Mouse (Mus musculus) left cerebral cortex, postnatal 10 days (tissue): ENCODE measurements around the gene Nol9. TPM values are rescaled to one million over a fixed set of nuclear protein-coding genes. Genes with fewer than 3 reads are reported as not detected.
A peak's percentile ranks its signal among the peaks of the same experiment; 100 is the strongest.

Experiments used
- DNase-seq, 2 experiments: peaks; one replicate each; pipeline ENCODE4 v3.0.0; 2021 to 2022; ENCODE audit warnings: low spot score in 2 of 2, mixed read lengths in 1 of 2; ENCODE audit errors: extremely low spot score in 1 of 2
- intact Hi-C: fragments of 180-260 bp; cut with DNase I; formaldehyde crosslinking; loops from one replicate; pipeline ENCODE4 v1.15.1; 2025
- total RNA-seq, 2 experiments: library from RNA; stranded (reverse); gene quantifications; 2 replicates each; pipeline ENCODE4 v1.2.3; 2021

Gene Nol9
- 10 to 100 TPM; 25.3 to 27.7 TPM for total RNA-seq

DNA sequence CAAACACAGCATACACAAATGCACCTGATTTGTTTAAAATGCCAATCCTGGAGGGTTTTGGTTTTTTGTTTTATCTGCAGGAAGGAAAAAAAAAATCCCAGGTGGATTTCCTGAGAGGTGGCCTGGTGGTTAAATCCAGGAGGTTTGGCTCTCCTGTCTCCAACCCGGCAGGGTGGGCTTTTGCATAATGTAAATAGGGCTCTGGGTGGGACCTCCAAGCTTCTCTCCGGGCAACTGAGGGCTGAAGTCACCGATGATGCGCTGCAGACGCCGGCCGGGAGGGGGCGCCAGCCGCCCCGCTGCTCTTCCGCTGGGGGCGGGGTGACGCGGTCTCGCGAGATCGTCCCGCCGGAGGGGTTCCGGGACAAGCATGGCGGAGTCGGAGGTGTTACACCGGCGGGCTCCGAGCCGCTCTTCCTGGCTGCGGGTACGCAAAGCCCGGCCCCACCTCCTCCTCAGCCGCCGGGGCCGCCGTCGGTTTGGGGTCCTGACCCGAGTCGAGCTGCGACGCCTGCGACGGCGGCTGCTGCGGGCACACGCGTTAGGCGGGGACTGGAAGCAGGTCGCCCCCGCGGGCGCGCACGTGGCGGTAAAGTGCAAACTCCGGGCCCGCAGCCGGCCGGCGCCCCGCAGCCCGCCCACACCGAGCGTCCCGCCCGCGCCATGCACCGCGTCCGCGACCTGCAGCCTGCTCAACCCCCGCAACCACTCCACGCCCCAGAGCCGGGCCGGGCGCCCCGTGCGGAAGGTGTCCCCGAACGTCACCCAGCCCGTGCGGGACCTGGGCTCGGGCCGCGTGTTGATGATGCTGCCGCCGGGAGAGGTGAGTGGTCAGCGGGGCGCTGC lies at the start of gene Nol9:
Nol9 (plus strand) TSS at position 337 of the 846 bp plus-strand sequence.
- intact Hi-C loops = no loop called here

DNA sequence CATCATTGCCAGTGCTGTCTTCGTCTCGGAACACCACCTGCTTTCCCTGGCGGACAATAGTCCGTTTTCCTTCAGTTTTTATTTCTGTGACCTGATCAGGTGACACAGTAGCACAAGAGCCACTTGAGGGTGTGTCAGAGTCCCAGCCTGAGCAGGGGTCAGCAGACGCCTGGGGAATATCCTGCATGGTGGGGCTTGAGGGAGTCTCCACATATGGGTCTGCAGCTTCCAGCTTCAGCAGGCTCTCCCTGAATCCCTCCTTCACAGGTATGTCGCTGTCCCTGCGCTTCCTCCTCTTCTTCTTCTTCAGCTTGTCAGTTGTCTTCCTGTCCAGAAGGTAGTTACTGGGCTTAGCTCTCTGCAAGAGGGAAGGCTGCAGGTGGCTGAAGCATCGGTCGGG lies 47.0 kb upstream of the Nol9 start:
- intact Hi-C loops = no loop called here
- no peak for DNase-seq

More for the DNA sequence above, at the start of gene Nol9:
- DNase-seq = peak; percentile 80 to 95

DNA sequence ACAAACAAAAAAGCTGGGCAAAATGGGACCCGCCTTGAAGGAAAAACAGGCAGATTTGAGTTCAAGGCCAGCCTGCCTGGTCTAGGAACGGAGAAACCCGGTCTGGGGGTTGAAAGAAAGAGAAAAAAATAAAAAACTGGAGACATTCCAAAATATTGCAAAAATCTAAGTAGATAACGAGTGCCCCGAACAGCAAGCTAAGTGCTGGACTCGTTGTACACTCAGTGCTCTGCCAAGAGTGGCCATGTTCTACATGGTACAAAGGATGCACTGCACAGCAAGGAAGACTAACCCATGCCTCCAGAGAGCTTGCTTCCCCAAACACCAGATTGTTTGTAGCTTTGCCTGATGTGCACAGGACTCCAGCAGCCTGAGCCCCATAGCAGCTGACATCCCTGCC lies 46.1 kb upstream of the Nol9 start:
- intact Hi-C loops = no loop called here
- no peak for DNase-seq

DNA sequence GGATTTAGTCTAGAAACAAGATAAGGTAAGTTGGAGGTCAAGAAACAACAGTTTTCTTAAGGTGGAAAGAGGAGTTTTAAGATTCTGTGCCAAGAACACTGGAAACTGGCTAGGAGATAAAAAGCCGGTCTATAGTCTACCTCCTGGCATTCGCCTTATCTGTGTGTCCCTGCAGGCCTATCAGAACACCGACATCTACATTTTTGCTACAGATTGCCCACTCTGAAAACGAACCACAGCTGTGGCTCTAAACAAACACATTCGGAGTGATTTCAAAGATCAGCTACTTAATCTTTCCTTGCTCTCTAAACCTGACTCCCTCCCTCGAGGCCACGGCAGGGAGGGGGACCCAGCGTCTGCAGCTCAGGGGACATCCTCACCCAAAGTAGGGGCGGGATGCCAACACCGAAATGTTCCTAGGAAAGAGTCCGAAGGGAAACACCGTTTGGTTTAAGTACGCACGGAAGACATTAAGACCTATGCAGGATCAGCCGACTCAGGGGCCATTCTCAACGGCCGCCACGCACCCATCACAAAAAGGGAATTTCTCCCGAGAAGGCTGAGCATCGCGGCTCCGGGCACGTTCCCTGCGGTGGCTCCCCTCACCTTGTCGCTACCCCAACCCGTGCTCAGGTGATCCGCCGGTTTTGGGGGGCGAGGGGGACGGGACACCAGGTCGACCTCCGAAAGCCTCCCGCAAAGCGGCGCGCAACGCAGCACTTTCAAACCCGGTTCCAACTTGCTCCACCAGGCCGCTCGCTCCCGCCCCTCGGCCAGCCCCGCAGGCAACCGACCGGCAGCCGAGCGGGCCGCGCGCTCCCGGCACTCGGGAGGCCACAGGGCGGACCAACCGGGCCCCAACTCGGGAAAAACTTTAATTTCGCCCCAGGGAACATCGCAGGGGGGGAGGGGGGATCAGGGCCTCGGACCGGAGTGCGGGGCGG lies 44.6 kb upstream of the Nol9 start:
- DNase-seq = peak in 1 of 2 experiments; percentile 70
- intact Hi-C loops = no loop called here

DNA sequence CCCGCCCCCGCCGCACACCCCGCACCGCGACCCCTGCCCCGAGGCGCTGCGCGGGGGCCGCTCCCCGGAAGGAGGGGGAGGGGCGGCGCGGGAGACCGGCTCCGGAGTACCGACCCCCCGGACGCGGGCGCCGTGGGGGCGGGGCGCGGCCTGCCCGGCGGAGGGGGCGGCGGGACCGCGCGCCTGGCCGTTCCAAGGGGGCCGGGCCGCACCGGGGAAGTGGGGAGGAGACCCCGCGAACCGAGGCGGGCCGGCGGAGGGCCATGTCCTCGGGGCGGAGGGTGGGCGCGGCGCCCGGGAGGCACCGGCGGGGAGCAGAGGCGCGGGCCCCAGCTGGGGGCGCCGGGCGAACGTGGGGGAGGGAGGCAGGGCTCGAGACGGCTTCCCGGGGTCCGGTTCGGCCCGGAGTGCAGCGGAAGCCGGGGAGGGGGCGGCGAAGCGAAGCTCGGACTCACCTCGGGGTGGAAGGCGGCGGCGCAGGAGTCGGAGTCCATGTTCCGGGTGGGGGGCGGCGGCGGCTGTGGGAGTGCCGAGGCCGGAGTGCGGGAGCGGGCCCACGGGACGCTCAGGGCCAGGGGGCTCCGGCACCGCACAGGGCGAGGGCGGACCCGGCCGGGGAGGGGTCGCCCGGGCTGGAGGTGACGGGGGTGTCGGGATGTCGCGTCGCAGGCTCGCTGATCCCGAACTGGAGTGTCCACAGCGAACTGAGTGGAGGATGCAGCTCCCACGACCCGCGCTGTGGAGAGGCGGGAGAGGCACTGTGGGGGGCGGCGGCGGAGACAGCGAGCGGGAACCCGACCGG lies 43.5 kb upstream of the Nol9 start:
- DNase-seq = peak in 1 of 2 experiments; percentile 78
- intact Hi-C loops = no loop called here

DNA sequence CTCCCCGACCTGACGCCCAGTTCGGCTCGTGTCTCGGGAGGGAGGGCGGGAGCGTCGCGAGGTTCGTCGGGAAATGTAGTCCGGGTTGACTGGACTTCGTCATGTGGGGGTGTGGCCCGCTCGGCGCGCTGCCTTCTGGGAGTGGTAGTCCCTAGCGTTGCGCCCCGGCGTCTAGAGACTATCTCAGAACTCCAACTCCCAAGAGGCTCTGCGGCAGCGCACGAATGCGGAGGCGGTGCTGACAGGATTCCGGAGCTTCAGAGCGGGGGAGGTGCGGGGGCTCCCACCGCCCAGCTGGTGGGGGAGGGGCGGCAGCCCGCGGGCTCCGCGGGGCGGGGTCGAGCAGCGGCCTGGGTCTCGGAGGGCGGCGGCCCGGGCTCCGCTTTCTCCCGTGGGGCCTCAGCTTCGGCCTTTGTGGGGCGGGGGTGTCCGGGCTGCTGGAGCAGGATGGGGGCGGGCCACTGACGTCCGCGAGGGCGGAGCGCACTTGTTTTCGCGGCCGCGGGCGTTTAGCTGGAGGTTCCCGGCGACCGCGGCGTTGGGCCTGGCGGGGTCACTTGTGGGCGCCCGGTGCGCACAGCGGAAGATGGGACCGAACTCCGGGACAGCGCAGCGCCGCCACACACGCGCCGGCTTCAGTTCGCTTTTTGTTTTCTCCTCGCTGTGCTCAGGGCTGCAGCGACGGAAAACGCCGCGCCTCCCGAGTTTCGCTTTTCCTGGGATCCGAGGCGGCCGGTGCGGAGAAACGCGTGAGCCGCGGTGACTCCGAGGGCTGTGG lies 42.8 kb upstream of the Nol9 start, which contains the start of gene Phf13:
Phf13 (minus strand) TSS at position 86 of the 778 bp plus-strand sequence.
- DNase-seq = peak; percentile 99
- intact Hi-C loops = no loop called here

DNA sequence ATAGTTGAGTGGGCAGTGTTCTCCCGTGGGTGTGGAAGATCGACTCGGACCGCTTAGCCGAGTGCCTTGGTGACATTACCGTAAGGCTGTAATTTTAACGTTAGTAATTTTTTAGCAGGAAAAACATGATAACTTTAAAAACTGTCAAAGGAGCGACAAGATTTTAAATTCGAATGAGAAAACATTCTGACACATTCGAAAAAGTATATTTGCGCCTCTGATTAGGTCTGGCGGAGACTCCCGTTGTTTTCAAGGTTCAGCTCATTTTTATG lies 42.2 kb upstream of the Nol9 start:
- intact Hi-C loops = no loop called here
- DNase-seq = no peak

DNA sequence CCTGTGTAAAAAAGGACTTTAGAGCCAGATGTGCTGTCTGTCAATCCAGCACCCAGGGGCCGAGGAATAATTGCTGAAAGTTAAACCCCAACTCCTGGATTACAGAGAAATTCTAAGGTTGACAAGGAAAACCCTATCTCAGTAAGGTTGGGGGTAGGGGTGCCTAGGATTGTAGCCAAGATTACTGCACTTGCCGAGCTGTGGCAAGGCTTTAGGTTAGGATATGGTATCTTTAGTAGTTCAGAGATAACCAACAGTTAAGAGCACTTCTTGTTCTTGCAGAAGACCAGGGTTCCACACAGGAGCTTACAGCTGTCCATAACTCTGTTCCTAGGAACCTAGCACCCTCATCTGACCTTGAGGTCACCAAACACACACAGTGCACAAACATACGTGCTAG lies 41.4 kb upstream of the Nol9 start:
- no peak for DNase-seq
- intact Hi-C loops = no loop called here

DNA sequence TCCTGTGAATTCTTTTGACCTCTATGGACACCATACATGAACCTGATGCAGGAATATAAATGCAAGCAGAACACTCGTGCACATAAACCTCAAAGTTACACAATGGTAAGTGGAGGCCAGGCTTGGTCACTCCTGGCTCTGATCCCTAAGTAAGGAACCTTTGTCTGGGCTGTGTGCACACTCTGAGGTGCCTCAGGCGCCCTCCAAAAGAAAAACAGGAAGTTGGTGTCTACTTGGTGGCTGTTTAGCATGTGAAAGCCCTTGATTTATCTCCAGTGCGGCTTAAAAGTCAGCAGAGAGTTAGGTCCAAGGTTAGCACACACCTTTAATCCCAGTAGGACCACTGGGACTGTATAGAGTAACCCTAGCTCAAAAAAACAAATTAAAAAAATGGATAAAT lies 39.6 kb upstream of the Nol9 start:
- no peak for DNase-seq
- intact Hi-C loops = no loop called here

DNA sequence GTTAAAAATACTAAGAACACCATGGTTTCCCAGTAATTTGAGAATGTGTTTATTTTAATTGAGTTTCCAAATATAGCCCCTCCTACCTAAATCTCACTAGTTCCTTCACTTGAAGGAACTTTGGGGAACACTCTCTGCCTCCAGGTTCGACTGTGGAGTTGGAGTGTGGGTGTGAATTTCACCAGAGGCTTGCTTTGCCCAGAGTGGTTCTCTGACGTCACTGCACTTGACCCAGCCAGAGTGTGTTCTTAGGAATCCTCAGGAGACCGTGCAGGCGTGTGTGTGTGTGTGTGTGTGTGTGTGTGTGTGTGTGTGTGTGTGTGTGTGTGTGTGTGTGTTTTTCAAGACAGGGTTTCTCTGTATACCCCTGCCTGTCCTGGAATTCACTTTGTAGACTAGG lies 38.2 kb upstream of the Nol9 start:
- intact Hi-C loops = no loop called here
- DNase-seq = no peak

DNA sequence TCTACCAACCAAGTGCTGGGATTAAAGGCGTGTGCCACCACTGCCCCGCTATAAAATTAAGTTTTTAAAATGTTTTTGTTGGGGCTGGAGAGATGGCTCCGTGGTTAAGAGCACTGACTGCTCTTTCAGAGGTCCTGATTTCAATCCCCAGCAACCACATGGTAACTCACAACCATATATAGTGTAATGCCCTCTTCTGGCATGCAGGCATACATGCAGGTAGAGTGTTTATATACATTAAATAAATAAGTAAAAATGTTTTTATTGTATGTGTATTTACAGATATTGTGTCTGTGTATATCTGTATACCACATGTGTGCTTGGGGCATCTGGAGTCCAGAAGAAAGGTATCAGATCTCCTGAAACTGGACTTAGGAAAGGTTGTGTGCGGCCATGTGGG lies 37.8 kb upstream of the Nol9 start:
- no peak for DNase-seq
- intact Hi-C loops = no loop called here

DNA sequence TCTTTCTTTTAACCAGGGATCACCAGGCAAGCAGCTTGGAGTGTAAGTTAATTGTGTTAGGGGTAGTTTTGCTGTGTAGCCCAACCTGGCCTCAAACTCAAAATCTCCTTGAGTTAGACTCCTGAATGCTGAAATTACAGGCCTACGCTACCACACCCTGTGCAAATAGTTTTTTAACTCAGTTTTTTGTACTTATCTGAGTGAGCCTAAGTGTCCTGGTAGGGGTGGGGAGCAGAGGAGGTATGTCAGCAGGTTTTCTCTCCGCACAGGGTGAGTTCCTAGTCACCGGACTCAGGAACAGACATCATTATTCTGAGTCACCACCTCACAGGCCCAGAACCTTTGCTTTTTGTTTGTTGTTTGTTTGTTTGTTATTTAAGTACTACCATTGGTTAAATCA lies 37.1 kb upstream of the Nol9 start:
- intact Hi-C loops = no loop called here

DNA sequence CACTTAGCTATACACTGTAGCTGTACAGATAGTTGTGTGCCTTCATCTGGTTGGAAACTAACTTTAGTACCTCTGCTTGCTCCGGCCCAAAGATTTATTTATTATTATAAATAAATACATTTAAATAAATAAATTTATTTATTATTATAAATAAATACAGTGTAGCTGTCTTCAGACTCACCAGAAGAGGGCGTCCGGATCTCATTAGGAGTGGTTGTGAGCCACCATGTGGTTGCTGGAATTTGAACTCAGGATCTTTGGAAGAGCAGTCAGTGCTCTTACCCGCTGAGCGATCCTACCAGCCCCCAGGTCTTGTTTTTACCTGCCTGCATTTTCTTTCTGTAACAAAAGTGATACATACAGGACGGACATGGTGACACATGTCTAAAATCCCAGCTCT lies 33.0 kb upstream of the Nol9 start:
- intact Hi-C loops = no loop called here
- DNase-seq = no peak

More for the DNA sequence above, 37.1 kb upstream of the Nol9 start:
- no peak for DNase-seq

DNA sequence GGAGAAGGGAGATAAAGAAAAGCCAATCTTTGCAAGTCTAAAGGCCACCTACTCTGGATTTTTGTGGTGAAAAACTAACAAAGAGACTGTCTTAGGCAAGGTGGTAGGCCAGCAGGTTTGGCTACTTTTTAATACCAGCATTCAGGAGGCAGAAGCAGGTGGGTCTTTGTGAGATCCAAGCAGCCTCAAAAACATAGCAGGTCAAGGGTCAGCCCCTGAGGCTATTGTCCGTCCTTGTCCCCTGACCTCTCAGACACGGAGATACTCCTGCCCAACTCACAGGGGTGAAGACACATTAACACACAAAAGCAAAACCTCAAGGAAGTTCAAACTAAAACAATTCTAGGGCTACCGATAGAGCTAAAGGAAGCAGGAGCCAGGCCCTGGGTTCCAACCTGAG lies 32.3 kb upstream of the Nol9 start:
- intact Hi-C loops = no loop called here
- DNase-seq = no peak

DNA sequence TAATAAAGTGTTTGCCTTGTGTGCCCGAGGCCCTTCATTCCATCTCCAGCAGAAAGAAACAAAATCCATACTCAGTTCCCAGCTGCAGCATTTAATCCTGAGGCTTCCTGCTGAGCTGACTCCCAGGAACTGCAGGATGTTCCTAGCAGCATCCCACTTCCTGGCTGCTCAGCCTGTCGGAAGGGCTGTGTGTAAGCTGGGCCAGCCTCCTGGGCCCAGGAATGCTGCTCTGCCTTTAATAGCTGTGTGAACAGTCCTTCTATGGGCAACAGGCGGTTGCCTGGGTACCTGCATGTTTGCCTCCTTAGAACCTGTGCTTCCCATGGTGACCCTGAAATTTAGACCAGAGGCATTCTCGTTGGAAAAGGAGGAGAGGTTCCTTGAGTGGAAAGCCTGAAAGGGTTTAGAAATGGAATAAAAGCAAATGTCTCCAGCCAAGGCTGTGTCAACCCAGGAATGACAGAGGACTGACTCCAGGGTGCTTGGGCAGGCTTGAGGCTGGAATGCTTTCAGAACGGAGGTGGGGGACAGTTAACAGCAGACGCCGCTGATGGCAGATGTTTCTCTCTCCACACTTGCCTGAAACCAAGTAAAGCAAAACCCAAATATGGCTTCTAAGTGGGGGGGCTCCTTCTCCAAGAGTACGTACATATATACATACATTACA lies 31.5 kb upstream of the Nol9 start:
- intact Hi-C loops = no loop called here
- no peak for DNase-seq

DNA sequence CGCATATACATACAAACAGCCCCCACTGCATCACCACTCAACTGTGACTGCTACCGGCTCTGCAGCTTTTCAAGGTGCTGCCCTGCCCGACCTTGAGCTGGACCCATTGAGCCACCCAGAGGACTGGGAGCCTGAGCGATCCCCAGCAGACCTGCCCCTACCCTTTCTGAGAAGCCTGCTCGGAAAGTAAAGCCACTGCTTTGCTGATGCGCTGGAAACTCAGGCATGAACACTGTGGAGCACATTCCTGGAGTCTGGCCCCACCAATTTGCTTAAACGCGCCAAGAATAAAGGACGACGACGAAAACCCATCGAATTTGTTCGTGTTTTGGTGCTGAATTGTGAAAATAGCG lies 31.0 kb upstream of the Nol9 start:
- intact Hi-C loops = no loop called here
- DNase-seq = no peak

DNA sequence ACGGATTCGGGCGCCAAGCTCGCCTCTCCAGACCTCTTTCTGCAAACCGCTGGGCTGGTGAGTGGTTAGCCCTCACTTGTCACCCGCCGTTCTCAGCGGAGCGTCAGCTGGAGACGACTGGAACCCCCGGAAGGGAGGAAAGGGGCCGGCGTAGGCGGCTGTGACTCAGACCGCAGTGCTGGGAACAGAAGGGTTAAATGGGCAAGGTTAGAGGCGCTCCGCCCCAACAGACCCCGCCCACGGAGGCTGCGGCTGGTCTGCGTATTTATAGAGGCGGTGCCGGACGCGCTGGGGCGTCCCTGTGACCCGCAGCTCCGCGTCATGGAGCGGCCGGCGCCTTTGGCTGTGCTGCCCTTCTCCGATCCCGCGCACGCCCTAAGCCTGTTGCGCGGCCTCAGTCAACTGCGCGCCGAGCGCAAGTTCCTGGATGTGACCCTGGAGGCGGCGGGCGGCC lies 30.5 kb upstream of the Nol9 start, which contains the start of gene Klhl21:
Klhl21 (plus strand) TSS at position 182 of the 454 bp plus-strand sequence.
- intact Hi-C loops = no loop called here
- DNase-seq = peak; percentile 87 to 97
